Mouse (Mus musculus) splenic B cell, adult 2 months (primary cell): ENCODE data around the gene Klk5.
A peak's percentile ranks its signal among the peaks of the same experiment; 100 is the strongest.

ENCODE experiments used
- DNase-seq: peaks from one replicate; pipeline ENCODE4 v3.0.0-alpha.2; 2011; ENCODE audit warnings: low read depth, low spot score
- H3K27me3 ChIP-seq: 2 replicates; pipeline ENCODE4 v1.6.1; 2012; ENCODE audit warnings: mild to moderate bottlenecking, low read length, moderate library complexity, mixed read lengths; ENCODE audit not compliant: control insufficient read depth, poor library complexity, insufficient read depth, severe bottlenecking
- H3K36me3 ChIP-seq: 2 replicates; pipeline ENCODE4 v1.6.1; 2012; ENCODE audit warnings: mild to moderate bottlenecking, low read length, moderate library complexity, mixed read lengths; ENCODE audit not compliant: control insufficient read depth, poor library complexity, insufficient read depth, severe bottlenecking

The Klk5 gene

GRCm38 (mm10) chr7:43894836-43895235 lies 53.1 kb downstream of the Klk5 start:
- no peaks in the 10 kb centered on the region for H3K36me3 ChIP-seq
- DNase-seq, result peak; percentile 74
- H3K27me3 ChIP-seq, result no peaks in the 10 kb centered on the region
